Mouse (Mus musculus) lung, embryonic 14.5 days (tissue): Measurements from ENCODE around the gene Cul1. TPM values are rescaled to one million over a fixed set of nuclear protein-coding genes. Genes with fewer than 3 reads are reported as not detected.

ENCODE experiments used
- ATAC-seq: fragments of 200-750 bp; cut with Nextera tagmentation; 2 replicates; pipeline ENCODE4 v1.8.0; 2017; ENCODE audit warnings: mild to moderate bottlenecking, moderate TSS enrichment, moderate library complexity; ENCODE audit not compliant: insufficient read depth
- DNase-seq: peaks from one replicate; pipeline ENCODE4 v3.0.0-alpha.2; 2015
- H3K27ac ChIP-seq: fragments of 300-500 bp; sonication (generic); 2 replicates; pipeline ENCODE4 v1.5.1; 2014; ENCODE audit warnings: low read depth, mild to moderate bottlenecking, moderate library complexity
- H3K27me3 ChIP-seq: fragments of 300-500 bp; sonication (generic); 2 replicates; pipeline ENCODE4 v1.6.1; 2014; ENCODE audit warnings: low read length, control low read depth; ENCODE audit not compliant: insufficient read depth
- H3K36me3 ChIP-seq: fragments of 300-500 bp; sonication (generic); 2 replicates; pipeline ENCODE4 v1.6.1; 2014; ENCODE audit warnings: control low read depth; ENCODE audit not compliant: insufficient read depth
- H3K4me1 ChIP-seq: fragments of 300-500 bp; sonication (generic); 2 replicates; pipeline ENCODE4 v1.6.1; 2014; ENCODE audit warnings: antibody characterized with exemption, control low read depth; ENCODE audit not compliant: insufficient read depth
- H3K4me2 ChIP-seq: fragments of 300-500 bp; sonication (generic); 2 replicates; pipeline ENCODE4 v1.6.1; 2014; ENCODE audit warnings: mild to moderate bottlenecking
- H3K4me3 ChIP-seq: fragments of 300-500 bp; sonication (generic); 2 replicates; pipeline ENCODE4 v1.5.1; 2014; ENCODE audit warnings: low read depth, low read length
- H3K9ac ChIP-seq: fragments of 300-500 bp; sonication (generic); 2 replicates; pipeline ENCODE4 v1.6.1; 2014
- H3K9me3 ChIP-seq: fragments of 300-500 bp; sonication (generic); 2 replicates; pipeline ENCODE4 v1.6.1; 2016; ENCODE audit warnings: low read depth, low read length, control low read depth
- CTCF ChIP-seq: IDR thresholded peaks from 2 replicates; pipeline ENCODE4 v1.5.1; 2016; ENCODE audit warnings: antibody characterized with exemption, low read depth
- WGBS: fragments of 180-500 bp; shearing (Covaris S2); extraction: QIAGEN DNeasy Blood & Tissue Kit; methylation state at CpG from one replicate; pipeline ENCODE4 v1.1.7; 2014; 5-methylcytosine and 5-hydroxymethylcytosine counted together
- polyA plus RNA-seq: library from polyadenylated mRNA; unstranded; fragments of >200 nt; fragmentation: Nextera tagmentation; extraction: Ambion mirVana; gene quantifications from 2 replicates; pipeline ENCODE4 v1.2.1, GENCODE M21; 2014

Cul1 gene
- polyA plus RNA-seq, 1 experiment from 2014 or later: 155 TPM

- no peaks in the 10 kb centered on the region for H3K27me3 ChIP-seq
Observed at GRCm38 (mm10) chr6:47472444-47472843, 19.2 kb downstream of the Cul1 start.

GRCm38 (mm10) chr6:47482027-47482426, 28.8 kb downstream of the Cul1 start:
- no peak for TF ChIP-seq CTCF
- no peak for DNase-seq
- no peak overlapping the region for H3K9ac ChIP-seq
- no peak for ATAC-seq
- H3K27ac ChIP-seq: no peak overlapping the region
- no peak overlapping the region for H3K4me2 ChIP-seq
- 98% methylated on average over 1 of the region's 1 CpGs for WGBS
- H3K9me3 ChIP-seq: no peaks in the 10 kb centered on the region; the same call in 1 of the 2 replicates
- no peak overlapping the region for H3K4me3 ChIP-seq
- H3K36me3 ChIP-seq: peaks cover 10% of the 10 kb centered on the region
- H3K27me3 ChIP-seq: no peaks in the 10 kb centered on the region
- no peaks in the 10 kb centered on the region for H3K4me1 ChIP-seq

More at GRCm38 (mm10) chr6:47472444-47472843, 19.2 kb downstream of the Cul1 start:
- Histone ChIP-seq H3K36me3 (no peaks in the 10 kb centered on the region), H3K4me1 (no peaks in the 10 kb centered on the region), H3K9ac (no peak overlapping the region), H3K9me3 (peaks cover 4% of the 10 kb centered on the region; the same call in 1 of the 2 replicates), H3K4me3 (no peak overlapping the region), H3K27ac (no peak overlapping the region), H3K4me2 (no peak overlapping the region)
- no peak for TF ChIP-seq CTCF
- ATAC-seq (no peak), DNase-seq (no peak)

GRCm38 (mm10) chr6:47494562-47494961, 41.4 kb downstream of the Cul1 start:
- ATAC-seq (no peak), DNase-seq (no peak)
- Histone ChIP-seq H3K9me3 (no peaks in the 10 kb centered on the region), H3K4me1 (no peaks in the 10 kb centered on the region), H3K9ac (no peak overlapping the region), H3K27ac (no peak overlapping the region), H3K4me3 (no peak overlapping the region), H3K4me2 (no peak overlapping the region), H3K36me3 (0 out of 2 replicates have a peak, but pooled peaks cover 8% of the 10 kb centered on the region), H3K27me3 (no peaks in the 10 kb centered on the region)
- 81% methylated on average over 4 of the region's 4 CpGs for WGBS
- TF ChIP-seq CTCF: no peak

- Histone ChIP-seq H3K9me3 (no peaks in the 10 kb centered on the region), H3K4me1 (no peaks in the 10 kb centered on the region), H3K9ac (no peak overlapping the region), H3K36me3 (peaks cover 95% of the 10 kb centered on the region), H3K4me2 (no peak overlapping the region), H3K27ac (no peak overlapping the region), H3K27me3 (no peaks in the 10 kb centered on the region), H3K4me3 (no peak overlapping the region)
- DNase-seq (no peak), ATAC-seq (no peak)
- TF ChIP-seq CTCF: no peak
- 91% methylated on average over 2 of the region's 2 CpGs for WGBS
Observed at GRCm38 (mm10) chr6:47520030-47520429, 66.8 kb downstream of the Cul1 start.

GRCm38 (mm10) chr6:47522431-47522830, 69.2 kb downstream of the Cul1 start:
- WGBS: 91% methylated on average over 3 of the region's 3 CpGs
- H3K4me2 ChIP-seq: no peak overlapping the region
- no peak overlapping the region for H3K27ac ChIP-seq
- no peak for TF ChIP-seq CTCF
- H3K4me3 ChIP-seq: no peak overlapping the region
- DNase-seq: no peak
- H3K36me3 ChIP-seq: peaks cover 95% of the 10 kb centered on the region
- no peaks in the 10 kb centered on the region for H3K9me3 ChIP-seq
- ATAC-seq: no peak
- H3K27me3 ChIP-seq: no peaks in the 10 kb centered on the region
- H3K4me1 ChIP-seq: no peaks in the 10 kb centered on the region
- no peak overlapping the region for H3K9ac ChIP-seq

- DNase-seq: no peak
- H3K36me3 ChIP-seq: peaks cover 96% of the 10 kb centered on the region
- TF ChIP-seq CTCF: no peak
- no peaks in the 10 kb centered on the region for H3K9me3 ChIP-seq
- no peak overlapping the region for H3K4me3 ChIP-seq
- WGBS: 84% methylated on average over 2 of the region's 2 CpGs
- no peak overlapping the region for H3K27ac ChIP-seq
- no peak overlapping the region for H3K4me2 ChIP-seq
- no peak overlapping the region for H3K9ac ChIP-seq
- H3K4me1 ChIP-seq: no peaks in the 10 kb centered on the region
- H3K27me3 ChIP-seq: no peaks in the 10 kb centered on the region
- ATAC-seq: no peak
Observed at GRCm38 (mm10) chr6:47525041-47525440, 71.8 kb downstream of the Cul1 start.

GRCm38 (mm10) chr6:47526446-47526845, 73.2 kb downstream of the Cul1 start:
- Histone ChIP-seq H3K27me3 (no peaks in the 10 kb centered on the region), H3K27ac (no peak overlapping the region), H3K4me2 (no peak overlapping the region), H3K9ac (no peak overlapping the region), H3K9me3 (no peaks in the 10 kb centered on the region), H3K4me3 (no peak overlapping the region), H3K36me3 (peaks cover 98% of the 10 kb centered on the region), H3K4me1 (no peaks in the 10 kb centered on the region)
- no peak for DNase-seq
- 76% methylated on average over 4 of the region's 4 CpGs for WGBS
- ATAC-seq: no peak
- TF ChIP-seq CTCF: no peak

GRCm38 (mm10) chr6:47527129-47527528, 73.9 kb downstream of the Cul1 start:
- 74% methylated on average over 2 of the region's 2 CpGs for WGBS
- Histone ChIP-seq H3K9me3 (no peaks in the 10 kb centered on the region), H3K36me3 (peaks cover 96% of the 10 kb centered on the region), H3K27me3 (no peaks in the 10 kb centered on the region), H3K4me1 (no peaks in the 10 kb centered on the region), H3K4me2 (no peak overlapping the region), H3K4me3 (no peak overlapping the region), H3K9ac (no peak overlapping the region), H3K27ac (no peak overlapping the region)
- TF ChIP-seq CTCF: no peak
- DNase-seq (no peak), ATAC-seq (no peak)
